Mouse (Mus musculus): ENCODE results near the gene St8sia1.
A peak's percentile ranks its signal among the peaks of the same experiment; 100 is the strongest.

St8sia1 gene

DNA sequence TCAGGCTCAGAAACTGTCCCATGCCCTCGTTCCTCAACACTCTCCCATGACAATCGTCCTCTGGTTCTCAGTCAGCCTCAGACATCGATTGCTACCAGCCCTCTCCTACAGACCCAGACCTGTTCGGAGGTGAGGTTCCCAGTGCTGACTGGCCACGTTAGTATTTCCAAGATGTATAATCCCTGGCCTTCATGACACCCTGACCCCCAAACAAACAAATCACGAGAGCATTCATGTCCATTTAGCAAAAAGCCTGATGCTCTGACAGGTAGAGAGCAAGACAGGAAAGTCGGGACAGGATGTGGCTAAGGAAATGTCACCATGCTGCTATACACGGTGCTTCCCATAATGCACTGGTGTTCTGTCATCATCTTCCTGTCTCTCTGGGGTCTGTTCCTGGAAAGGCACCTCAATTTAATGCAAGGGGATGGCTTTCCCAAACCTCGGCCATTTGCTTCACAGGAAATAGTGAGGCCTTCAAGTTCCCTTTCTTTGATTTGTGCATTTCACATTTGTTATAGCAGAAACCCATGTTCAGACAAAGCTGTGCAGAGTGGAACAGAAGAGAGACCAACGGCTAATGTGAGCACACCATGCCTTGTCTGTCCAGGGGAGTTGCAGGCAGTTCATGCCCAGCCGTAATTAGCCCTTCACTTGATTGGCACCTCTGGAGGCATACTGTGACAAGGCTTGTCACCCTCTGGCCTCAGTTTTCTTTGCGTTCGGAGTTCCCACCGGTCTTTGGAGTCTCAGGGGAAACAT is 184.3 kb downstream of the St8sia1 start:
- DNase-seq: no peak

DNA sequence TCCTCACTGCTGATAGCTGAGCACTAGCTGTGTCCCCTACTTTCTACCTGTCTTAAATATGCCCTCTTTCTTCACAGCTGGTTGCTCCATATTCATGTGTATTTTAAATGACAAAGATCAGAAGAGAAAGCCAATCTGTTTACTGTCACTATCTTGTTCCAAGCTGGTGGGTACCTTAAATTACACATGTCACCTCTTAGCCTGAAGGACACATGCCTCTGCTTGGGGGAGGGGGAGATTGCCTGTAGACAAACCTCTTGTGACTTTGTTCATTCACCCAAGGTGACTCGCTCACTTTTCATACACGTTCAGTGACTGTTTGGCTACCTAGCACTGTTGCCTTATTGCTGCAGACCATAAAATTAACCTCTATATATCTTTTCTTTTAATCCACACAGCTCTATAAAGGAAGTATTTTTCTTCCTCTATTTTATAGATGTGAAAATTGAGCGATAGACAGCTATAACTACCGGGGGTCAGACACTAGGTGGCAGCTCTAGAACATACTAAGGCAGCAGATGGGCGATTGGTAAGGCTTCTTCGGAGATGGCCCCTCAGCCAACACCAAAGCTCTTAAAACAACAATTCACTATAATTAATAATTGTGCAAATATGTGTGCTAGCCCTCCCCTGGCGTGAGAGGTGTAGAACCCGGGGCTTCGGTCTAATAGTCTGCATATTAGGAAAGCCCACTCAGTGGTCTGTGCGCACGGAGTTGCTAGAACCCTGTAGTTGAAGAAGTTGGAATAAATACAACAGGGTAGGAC is 185.0 kb downstream of the St8sia1 start:
- peak; percentile 21 for DNase-seq

DNA sequence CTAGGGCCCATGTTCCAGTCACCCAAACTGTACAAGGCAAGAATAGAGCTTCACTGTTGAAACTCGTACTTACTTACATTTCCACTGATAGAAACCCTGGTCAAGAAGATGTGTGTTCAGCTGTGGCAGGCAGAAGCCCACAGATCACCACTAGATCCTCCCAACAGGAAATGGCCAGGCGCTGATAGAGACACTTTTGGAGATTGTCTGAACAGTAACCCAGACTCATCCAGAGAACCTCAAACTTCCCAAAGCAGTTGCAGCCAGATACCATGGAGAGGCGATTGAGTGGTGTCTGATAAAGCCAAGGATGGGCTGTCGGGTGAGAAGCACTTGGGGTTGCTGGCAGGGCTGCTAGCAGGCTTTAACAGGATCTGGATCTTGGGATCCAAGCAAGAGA is 187.3 kb downstream of the St8sia1 start:
- DNase-seq: no peak

DNA sequence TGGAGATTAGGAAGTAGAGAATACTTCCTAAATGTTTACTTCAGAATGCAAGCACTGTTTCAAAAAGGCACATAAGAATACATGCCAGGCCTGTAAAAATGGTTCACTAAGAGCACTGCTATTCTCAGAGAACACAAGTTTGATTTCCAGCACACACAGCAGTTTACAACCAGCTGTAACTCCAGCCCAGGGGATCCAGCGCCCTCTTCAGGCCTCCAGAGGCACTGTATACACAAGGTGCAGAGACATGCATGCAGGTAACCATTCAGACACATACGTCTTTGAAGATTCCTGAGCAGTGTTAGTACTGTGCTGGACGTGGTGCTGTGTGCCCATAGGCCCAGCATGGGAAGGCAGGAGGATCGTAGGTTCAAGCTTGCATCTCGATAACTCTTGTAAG is 190.7 kb downstream of the St8sia1 start:
- no peak for DNase-seq

DNA sequence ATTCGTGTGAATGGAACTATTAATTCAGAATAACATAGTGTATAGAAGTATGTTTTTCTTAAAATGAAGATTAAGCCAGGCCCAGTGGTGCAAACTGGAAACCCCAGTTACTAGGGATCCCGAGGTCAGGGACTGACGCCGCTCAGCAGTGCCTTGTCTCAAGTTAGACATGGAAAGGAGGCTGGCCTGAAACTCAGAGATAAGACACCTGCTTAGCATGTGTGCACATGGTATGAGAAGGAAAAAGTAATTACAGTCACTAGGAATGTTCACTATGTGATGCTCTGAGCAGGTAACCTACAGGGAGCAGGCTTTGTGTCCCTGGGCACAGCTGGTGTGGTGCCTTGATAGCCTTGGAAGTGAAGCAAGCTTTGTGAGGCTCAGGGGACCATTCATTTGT is 192.6 kb downstream of the St8sia1 start:
- no peak for DNase-seq

Data from kidney, adult 11 months (tissue).